Mouse (Mus musculus) cerebellum, postnatal 10 days (tissue): Measurements from ENCODE around the gene Txlng.
"Not testable (repeated sequence)": the region's sequence is repeated elsewhere in the genome, so short reads cannot be mapped to it uniquely, and the experiment has no call there.

Experiments used
- DNase-seq, 2 experiments: peaks; one replicate each; pipeline ENCODE4 v3.0.0; 2021; ENCODE audit warnings: mixed read lengths in 2 of 2

Gene Txlng

GRCm38 (mm10) chrX:162829203-162829708 is at the start of gene Txlng:
Txlng (minus strand) TSS chrX:162829454.
- DNase-seq = peak; percentile 96 to 98

DNA sequence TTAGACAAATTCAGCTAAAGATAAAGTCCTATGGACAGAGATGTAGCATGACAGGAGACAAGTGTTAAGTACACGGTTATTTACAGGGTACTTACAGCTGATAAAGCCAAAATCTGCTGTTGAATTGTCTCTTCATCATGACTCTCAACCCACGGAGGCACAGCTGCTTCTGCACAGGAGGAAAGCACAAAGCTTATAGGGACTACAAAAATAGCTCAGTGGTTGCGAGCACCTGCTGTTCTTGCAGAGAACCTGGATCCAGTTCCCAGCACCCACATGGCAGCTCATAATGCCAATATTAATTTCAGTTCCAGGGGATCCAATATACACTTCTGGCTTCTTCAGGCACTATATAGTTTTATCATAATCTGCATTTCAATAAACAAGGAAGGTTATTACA is 49.0 kb upstream of the Txlng start:
- no peak for DNase-seq

DNA sequence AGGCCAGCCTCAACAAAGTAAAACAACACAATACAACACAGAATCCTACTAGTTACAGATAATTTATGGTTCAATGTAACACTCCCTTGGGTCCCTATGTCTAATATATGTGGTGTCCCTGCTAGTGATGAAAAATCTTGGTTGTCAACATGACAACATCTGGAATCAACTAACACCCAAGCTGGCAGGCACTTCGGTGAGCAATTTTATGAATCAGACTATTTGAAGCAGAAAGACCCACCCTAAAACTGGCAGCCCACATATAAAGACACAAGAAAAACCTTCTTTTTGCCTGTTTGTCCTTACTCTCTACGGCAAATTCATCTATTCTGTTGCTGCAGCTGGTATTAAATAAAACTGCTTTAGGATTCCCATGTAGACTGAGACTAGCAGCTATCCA is 44.5 kb upstream of the Txlng start:
- DNase-seq = no peak

DNA sequence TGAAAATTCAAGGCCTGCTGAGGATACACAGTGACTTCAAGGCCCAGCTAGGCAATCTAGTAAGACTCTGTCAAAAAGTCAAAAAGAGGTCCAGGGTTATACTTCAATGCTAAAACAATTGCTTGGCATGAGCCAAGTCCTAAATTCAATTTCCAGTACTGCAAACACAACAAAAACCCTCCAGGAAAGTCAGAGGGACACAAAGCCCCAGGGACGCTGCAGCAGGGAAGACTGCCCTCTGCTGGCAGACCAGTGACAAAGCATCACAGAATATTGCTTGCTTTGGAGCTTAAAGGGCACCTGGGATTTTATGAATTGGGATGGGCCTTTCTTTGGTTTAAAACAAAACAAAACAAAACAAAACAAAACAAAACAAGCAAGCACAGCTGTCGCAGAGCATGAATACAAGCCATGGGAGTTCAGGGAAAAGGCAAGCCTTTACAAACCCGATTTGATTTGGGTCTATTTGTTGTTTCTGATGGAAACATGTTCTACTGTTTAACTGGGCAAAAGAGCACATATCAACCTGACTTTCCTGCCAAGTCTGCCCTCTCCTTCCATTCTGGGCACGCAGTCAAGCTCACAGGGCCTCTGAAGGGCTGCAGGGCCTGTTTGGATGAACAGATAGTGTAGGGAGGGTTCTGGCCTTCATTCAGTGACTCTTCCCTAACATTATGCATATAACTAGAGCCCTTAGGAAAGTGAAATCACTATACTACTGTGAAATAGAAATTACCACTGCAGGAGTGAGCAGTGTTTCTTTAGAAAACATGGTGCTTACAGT is 42.7 kb upstream of the Txlng start:
- DNase-seq = peak; percentile 45 to 47

DNA sequence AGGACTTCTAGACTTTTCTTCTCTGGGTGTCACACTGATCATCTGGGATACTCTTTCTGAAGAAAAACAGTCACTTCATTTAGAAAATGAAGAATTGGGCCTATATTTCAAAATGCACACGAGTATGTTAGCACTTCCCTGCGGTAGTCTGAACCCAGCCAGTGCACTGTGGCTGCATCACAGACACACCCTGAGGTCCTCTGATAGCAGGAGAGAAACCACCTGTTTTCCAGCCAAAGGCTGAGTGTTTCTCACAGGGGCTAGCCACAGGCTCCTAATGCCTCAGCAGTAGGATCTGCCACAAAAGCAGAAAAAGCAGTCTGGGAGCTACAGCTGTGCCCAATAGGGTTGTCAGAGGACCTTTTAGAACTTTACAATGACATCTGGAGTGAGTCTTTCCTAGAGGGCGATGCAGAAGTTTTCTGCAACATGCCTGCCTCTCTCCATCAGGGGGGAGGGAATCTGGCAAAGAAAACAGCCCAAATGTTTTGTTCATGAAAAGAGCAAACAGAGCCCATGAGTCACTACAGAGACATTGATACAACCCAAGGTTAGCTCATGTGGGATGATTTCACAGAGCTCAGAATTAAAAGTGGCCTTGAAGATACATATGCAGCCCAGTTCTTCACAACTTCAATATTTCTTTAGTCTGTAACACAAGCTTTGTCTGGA is 39.2 kb upstream of the Txlng start:
- DNase-seq = no peak

DNA sequence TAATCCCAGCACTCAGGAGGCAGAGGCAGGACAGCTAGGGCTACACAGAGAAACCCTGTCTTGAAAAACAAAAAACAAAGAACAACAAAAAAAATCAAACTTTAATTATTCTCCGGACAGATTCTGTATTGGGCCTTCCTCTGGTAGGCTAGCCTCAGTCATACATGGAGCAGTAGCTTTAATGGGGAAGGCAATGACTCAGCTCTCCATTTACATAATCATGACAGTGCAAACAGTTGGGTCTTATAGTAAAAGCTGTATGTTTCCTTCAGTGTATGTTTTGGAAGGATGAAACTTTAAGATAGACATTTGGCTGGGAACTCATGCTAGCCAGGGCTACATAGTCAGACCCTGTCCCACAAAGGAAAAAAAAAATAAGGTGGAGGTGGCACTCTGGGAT is 19.4 kb upstream of the Txlng start:
- DNase-seq = no peak

GRCm38 (mm10) chrX:162845531-162845930 is 16.3 kb upstream of the Txlng start:
- DNase-seq = no peak

GRCm38 (mm10) chrX:162844447-162845100 is 15.3 kb upstream of the Txlng start:
- DNase-seq = peak; percentile 48 to 61

- no peak for DNase-seq
Observed at GRCm38 (mm10) chrX:162832101-162832500, 2.8 kb upstream of the Txlng start.

- DNase-seq = no peak
Observed at GRCm38 (mm10) chrX:162831542-162831941, 2.3 kb upstream of the Txlng start.

GRCm38 (mm10) chrX:162831036-162831435 is 1.8 kb upstream of the Txlng start:
- DNase-seq = no peak

DNA sequence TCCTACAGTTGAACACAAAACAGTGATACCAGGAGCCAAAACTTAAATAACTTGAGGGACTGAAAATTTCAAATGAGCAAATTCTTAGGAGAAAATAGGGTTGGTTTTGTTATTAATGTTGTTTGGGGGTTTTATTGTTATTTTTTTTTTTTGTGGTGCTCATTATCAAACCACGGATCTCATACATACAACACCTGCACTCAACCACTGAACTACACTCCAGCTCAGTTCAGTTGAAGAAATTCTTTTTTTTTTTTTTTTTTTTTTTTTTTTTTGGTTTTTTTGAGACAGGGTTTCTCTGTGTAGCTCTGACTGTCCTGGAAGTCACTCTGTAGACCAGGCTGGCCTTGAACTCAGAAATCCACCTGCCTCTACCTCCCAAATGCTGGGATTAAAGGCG is 1.1 kb upstream of the Txlng start:
- DNase-seq = not testable (repeated sequence)

GRCm38 (mm10) chrX:162829741-162830140 is 487 bp upstream of the Txlng start:
- DNase-seq = peak in 1 of 2 experiments; percentile 54

DNA sequence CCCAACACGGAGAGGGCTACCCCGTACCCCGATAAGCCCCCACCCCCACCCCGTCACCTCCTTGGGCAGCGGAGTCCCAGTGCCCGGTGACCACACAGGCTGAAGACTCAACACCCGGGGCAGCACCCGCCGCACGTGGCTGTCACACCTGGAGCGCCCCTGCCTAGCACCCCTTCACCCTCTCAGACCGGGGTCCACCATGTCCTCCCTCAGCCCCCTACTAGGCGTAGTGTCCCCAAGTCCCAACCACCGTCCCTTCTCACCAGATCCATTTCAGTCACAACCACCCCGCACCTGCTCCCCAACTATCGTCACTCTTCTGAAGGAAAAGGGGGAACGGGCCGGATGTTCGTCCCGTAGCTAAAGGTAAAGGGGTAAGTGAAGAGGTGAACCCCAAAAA is 471 bp downstream of the Txlng start:
- peak in 1 of 2 experiments; percentile 31 for DNase-seq

DNA sequence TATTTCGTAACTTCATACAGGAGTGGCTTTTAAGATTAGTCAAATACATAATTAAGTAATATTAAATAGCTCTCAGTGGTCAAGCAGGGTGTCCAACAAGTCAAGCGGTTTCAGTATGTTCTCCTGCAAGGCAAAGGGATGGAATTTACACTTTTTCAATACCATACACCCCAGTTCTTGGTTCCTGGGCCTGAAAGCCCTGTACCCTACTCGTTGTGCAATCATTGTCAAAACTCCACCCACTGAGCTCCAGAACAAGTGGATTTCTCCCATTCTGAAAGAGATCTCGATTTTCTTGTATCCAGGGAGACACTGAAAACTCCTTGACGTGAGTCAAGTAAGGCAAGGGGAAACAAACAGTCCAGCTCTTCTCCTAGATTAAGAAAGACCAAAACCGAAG is 1.2 kb downstream of the Txlng start:
- DNase-seq = peak in 1 of 2 experiments; percentile 1

GRCm38 (mm10) chrX:162800371-162800770 is 28.9 kb downstream of the Txlng start:
- peak; percentile 65 to 66 for DNase-seq

GRCm38 (mm10) chrX:162791392-162791791 is 37.9 kb downstream of the Txlng start:
- peak; percentile 3 to 7 for DNase-seq

DNA sequence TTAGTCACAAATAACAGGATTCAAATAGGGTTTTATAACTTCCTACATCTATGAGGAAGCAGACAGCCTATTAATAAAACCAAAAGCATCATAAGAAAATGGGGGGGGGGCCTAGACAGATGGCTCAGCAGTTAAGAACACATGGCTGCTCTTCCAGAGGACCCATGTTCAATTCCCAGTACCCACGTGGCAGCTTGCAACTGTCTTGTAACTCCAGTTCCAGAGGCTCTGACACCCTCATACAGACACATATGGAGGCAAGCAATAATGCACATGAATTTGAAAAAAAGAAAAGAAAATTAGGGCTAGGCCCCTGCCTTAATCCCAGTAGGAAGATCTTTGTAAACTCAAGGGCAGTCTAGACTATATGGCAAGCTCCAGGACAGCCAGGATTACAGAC is 40.9 kb downstream of the Txlng start:
- DNase-seq = no peak

DNA sequence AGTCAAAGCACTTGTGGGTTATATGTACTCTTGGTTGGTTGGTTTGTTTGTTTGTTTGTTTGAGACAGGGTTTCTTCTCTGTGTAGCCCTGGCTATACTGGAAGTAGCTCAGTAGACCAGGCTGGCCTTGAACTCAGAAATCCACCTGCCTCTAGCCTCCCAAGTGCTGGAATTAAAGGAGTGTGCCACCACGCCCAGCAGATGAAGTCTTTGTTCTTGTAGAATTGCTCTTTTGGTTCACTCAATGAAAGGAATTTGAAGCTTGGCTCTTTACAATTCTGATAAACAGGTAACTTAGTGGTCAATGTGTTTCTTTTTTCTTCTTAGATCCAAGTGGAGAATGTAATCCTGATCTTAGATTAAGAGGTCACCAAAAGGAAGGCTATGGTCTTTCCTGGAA is 58.5 kb downstream of the Txlng start:
- DNase-seq = no peak

- peak in 1 of 2 experiments; percentile 9 for DNase-seq
Observed at GRCm38 (mm10) chrX:162761716-162762395, 67.4 kb downstream of the Txlng start.

GRCm38 (mm10) chrX:162760958-162761515 is 68.2 kb downstream of the Txlng start:
- peak; percentile 60 to 63 for DNase-seq

GRCm38 (mm10) chrX:162760115-162760942 is 68.9 kb downstream of the Txlng start, which contains the start of gene Rbbp7:
Rbbp7 (plus strand) TSS chrX:162760402.
- DNase-seq = peak; percentile 94 to 97
